Mouse (Mus musculus): ENCODE measurements around the gene Slc19a1. TPM values are rescaled to one million over a fixed set of nuclear protein-coding genes. Genes with fewer than 3 reads are reported as not detected.

The Slc19a1 gene
- polyA plus RNA-seq, 1 experiment from 2014 or later = 23.5 TPM

DNA sequence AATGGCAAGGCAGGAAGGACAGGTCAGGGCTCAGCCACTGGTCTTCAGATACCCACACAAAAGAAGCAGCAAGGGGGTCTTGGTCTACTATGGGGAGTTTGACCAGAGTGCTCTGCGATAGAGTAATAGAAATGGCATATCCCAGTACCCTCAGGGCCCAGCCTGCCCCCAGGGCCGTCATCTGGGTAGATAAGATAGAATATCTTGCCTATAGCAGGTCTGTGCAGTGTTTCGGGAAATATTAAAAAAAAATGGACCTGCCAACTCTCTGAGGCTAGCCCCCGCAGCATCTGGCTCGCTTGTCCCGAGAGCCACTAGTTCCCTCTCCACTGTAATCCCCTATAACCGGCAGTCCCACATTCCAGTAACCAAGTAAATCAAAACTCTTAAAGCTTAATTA lies 36.4 kb downstream of the Slc19a1 start:
- Histone ChIP-seq H3K27ac (replicated peaks; ENCODE audit: low read depth, low read length) (no peak overlapping the region), H3K27me3 (ENCODE audit: control insufficient read depth, insufficient read depth, low read length) (no peaks in the 10 kb centered on the region), H3K9me3 (replicated peaks; ENCODE audit: control insufficient read depth, low read length) (no peaks in the 10 kb centered on the region), H3K4me1 (ENCODE audit: control insufficient read depth, insufficient read depth, low read length) (no peaks in the 10 kb centered on the region), H3K4me3 (ENCODE audit: low read depth, low read length) (no peak overlapping the region), H3K9ac (replicated peaks; ENCODE audit: low read length) (no peak overlapping the region), H3K4me2 (ENCODE audit: low read depth, low read length) (no peak overlapping the region), H3K36me3 (replicated peaks; ENCODE audit: control insufficient read depth, insufficient read depth, low read depth, low read length) (no peaks in the 10 kb centered on the region)
- WGBS = 88% methylated on average over 7 of the region's 7 CpGs
- DNase-seq (ENCODE audit: low spot score) (no peak), ATAC-seq (replicated peaks; ENCODE audit: insufficient number of reproducible peaks, low FRiP score, low TSS enrichment, low read depth) (no peak)

DNA sequence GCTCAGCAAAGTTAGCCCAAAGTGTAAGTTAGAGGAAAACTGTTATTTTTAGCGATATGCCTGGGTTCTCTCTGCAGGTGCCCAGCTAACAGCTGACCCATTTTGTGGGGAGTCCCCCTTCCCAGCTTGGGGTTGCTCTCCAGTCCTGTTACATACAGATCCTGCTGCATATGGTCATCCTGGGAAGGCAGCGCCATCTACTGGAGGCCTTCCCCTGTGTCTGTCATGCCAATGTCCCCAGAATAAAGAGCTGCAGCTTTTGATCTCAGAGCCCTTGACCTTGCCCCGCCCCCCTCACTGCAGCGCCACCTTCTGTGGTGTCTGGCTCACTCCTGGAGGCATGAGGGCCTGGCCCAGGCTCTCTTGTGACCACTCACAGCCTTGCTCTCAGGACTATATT lies 38.0 kb downstream of the Slc19a1 start:
- peak; percentile 67 for DNase-seq (ENCODE audit: low spot score)
- no peaks in the 10 kb centered on the region for H3K36me3 ChIP-seq (replicated peaks; ENCODE audit: control insufficient read depth, insufficient read depth, low read depth, low read length)

DNA sequence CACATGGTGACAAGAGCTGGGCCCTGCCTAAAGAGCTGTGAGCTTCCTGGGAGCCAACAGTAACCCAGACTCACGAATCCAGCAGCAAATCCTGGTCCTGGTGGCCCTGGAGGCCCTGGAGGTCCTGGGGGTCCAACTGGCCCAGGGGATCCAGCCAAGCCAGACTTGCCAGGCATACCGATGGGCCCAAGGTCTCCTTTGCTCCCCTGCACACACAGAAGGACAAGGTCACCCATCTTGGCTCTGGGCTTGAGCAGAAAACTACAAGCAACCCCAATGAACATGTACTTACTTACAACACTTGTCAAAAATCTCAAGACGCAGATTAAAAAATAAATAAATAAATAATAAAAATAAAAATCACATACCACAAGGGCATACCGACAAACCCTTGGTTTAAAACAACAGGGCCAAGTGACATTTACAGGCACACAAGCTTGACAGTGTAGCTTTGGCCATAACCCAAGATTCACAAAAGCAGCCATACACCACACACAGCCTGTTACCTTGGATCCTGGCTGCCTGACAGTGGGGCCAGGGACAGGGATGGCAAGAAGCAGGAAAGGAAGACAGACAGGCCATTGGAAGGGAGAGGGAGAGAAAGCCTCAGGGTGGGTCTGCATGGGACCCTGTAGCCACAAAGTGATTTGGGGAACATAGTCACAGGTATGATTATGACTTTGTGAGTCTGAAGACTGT lies 42.4 kb downstream of the Slc19a1 start:
- Histone ChIP-seq H3K4me1 (ENCODE audit: control insufficient read depth, insufficient read depth, low read length) (no peaks in the 10 kb centered on the region), H3K9ac (replicated peaks; ENCODE audit: low read length) (no peak overlapping the region), H3K9me3 (replicated peaks; ENCODE audit: control insufficient read depth, low read length) (no peaks in the 10 kb centered on the region), H3K36me3 (replicated peaks; ENCODE audit: control insufficient read depth, insufficient read depth, low read depth, low read length) (no peaks in the 10 kb centered on the region; the same call in 1 of the 2 replicates), H3K27ac (replicated peaks; ENCODE audit: low read depth, low read length) (no peak overlapping the region), H3K27me3 (ENCODE audit: control insufficient read depth, insufficient read depth, low read length) (no peaks in the 10 kb centered on the region), H3K4me3 (ENCODE audit: low read depth, low read length) (no peak overlapping the region), H3K4me2 (ENCODE audit: low read depth, low read length) (no peak overlapping the region)
- ATAC-seq (replicated peaks; ENCODE audit: insufficient number of reproducible peaks, low FRiP score, low TSS enrichment, low read depth) (no peak), DNase-seq (ENCODE audit: low spot score) (no peak)
- WGBS = 76% methylated on average over 4 of the region's 4 CpGs

More for the DNA sequence above, 38.0 kb downstream of the Slc19a1 start:
- ATAC-seq (replicated peaks; ENCODE audit: insufficient number of reproducible peaks, low FRiP score, low TSS enrichment, low read depth) = no peak
- Histone ChIP-seq H3K4me1 (ENCODE audit: control insufficient read depth, insufficient read depth, low read length) (no peaks in the 10 kb centered on the region), H3K4me2 (ENCODE audit: low read depth, low read length) (no peak overlapping the region), H3K27me3 (ENCODE audit: control insufficient read depth, insufficient read depth, low read length) (no peaks in the 10 kb centered on the region), H3K9me3 (replicated peaks; ENCODE audit: control insufficient read depth, low read length) (no peaks in the 10 kb centered on the region), H3K27ac (replicated peaks; ENCODE audit: low read depth, low read length) (no peak overlapping the region), H3K9ac (replicated peaks; ENCODE audit: low read length) (no peak overlapping the region), H3K4me3 (ENCODE audit: low read depth, low read length) (no peak overlapping the region)
- 55% methylated on average over 4 of the region's 4 CpGs for WGBS

DNA sequence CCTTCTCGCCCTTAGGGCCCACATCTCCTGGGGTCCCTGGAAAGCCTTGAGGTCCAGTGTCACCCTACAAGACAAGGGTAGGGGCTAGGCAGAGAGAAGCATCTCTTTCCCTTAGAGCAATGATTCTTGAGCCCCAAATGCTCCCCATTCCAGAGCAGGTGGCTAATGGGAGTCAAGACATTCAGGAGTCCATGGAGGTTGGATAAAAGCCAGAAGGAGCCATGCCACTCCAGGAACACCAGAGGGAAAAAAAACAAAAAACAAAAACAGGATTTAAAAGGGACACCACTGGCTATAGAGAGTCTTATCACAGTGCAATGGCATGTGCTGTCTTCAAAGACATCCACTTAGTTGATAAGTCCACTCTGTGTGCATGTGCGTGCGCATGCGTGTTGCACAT lies 46.4 kb downstream of the Slc19a1 start:
- H3K27me3 ChIP-seq (ENCODE audit: control insufficient read depth, insufficient read depth, low read length) = no peaks in the 10 kb centered on the region
- H3K36me3 ChIP-seq (replicated peaks; ENCODE audit: control insufficient read depth, insufficient read depth, low read depth, low read length) = no peaks in the 10 kb centered on the region; the same call in 1 of the 2 replicates
- no peak overlapping the region for H3K4me3 ChIP-seq (ENCODE audit: low read depth, low read length)
- no peak for DNase-seq (ENCODE audit: low spot score)
- no peak overlapping the region for H3K27ac ChIP-seq (replicated peaks; ENCODE audit: low read depth, low read length)
- ATAC-seq (replicated peaks; ENCODE audit: insufficient number of reproducible peaks, low FRiP score, low TSS enrichment, low read depth) = no peak
- H3K4me1 ChIP-seq (ENCODE audit: control insufficient read depth, insufficient read depth, low read length) = no peaks in the 10 kb centered on the region
- no peak overlapping the region for H3K9ac ChIP-seq (replicated peaks; ENCODE audit: low read length)
- 94% methylated on average over 4 of the region's 4 CpGs for WGBS
- no peak overlapping the region for H3K4me2 ChIP-seq (ENCODE audit: low read depth, low read length)
- no peaks in the 10 kb centered on the region for H3K9me3 ChIP-seq (replicated peaks; ENCODE audit: control insufficient read depth, low read length)

DNA sequence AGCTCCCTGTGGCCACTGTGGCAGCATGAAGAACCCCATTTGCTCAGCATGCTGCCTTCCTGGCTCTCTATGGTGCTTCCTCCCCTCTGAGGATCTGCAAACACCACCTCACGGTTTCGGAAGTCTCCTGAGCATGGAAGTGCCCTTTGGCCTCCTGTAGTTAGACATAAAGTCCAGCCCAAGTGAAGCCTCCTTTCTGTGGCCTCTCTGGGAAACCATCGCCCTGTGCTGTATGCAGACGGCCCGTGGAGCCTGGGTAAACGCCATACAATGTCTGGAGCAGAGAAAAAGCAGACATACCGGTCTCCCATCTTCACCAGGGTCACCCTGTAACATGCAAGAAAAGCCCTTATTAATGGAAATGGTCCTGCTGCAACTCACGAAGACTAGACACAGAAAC lies 46.9 kb downstream of the Slc19a1 start:
- no peaks in the 10 kb centered on the region; the same call in 1 of the 2 replicates for H3K36me3 ChIP-seq (replicated peaks; ENCODE audit: control insufficient read depth, insufficient read depth, low read depth, low read length)
- 86% methylated on average over 8 of the region's 8 CpGs for WGBS

DNA sequence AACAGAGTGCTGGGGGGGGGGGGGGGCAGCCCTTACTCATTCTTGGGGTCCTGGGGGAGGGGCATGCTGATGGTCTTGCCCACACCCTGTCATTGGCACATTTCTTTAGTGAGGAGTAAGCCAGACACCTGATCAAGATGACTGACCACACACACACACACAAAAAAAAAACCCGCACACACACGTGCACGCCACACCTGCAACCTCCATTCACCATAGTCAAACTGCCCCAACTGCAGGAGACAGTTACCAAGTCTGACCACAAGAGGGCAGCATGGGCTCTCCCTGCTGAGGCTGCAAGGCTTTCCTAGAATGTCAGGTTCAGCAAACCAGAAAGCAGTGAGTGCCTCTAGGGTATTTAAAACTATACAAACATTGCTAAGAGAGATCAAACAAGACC lies 50.4 kb downstream of the Slc19a1 start:
- no peak for ATAC-seq (replicated peaks; ENCODE audit: insufficient number of reproducible peaks, low FRiP score, low TSS enrichment, low read depth)
- 29% methylated on average over 3 of the region's 3 CpGs for WGBS
- no peaks in the 10 kb centered on the region; the same call in 1 of the 2 replicates for H3K36me3 ChIP-seq (replicated peaks; ENCODE audit: control insufficient read depth, insufficient read depth, low read depth, low read length)

More for the DNA sequence above, 46.9 kb downstream of the Slc19a1 start:
- Histone ChIP-seq H3K9ac (replicated peaks; ENCODE audit: low read length) (no peak overlapping the region), H3K4me1 (ENCODE audit: control insufficient read depth, insufficient read depth, low read length) (no peaks in the 10 kb centered on the region), H3K9me3 (replicated peaks; ENCODE audit: control insufficient read depth, low read length) (no peaks in the 10 kb centered on the region), H3K4me3 (ENCODE audit: low read depth, low read length) (no peak overlapping the region), H3K4me2 (ENCODE audit: low read depth, low read length) (no peak overlapping the region), H3K27ac (replicated peaks; ENCODE audit: low read depth, low read length) (no peak overlapping the region), H3K27me3 (ENCODE audit: control insufficient read depth, insufficient read depth, low read length) (no peaks in the 10 kb centered on the region)
- DNase-seq (ENCODE audit: low spot score) (no peak), ATAC-seq (replicated peaks; ENCODE audit: insufficient number of reproducible peaks, low FRiP score, low TSS enrichment, low read depth) (no peak)

DNA sequence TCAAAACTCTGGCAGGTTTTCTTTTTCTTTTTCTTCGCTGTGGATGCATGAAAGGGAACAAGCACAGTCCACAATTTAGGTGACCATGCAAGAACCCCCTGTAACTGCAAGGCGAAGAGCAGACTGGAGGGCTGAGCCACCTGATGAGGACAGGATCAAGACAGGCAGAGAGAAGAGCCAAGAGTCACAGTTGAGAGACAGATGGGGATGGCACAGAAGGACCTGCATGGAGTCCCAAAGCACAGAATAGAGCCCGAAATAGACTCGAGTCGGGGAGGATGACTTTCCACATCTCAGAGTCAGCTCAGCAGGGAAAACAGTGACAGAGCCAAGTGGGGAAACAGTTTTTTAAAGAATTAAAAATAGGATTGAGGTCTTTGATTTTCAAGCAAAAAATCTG lies 50.9 kb downstream of the Slc19a1 start:
- 69% methylated on average over 5 of the region's 5 CpGs for WGBS
- no peak for DNase-seq (ENCODE audit: low spot score)
- Histone ChIP-seq H3K9me3 (replicated peaks; ENCODE audit: control insufficient read depth, low read length) (no peaks in the 10 kb centered on the region), H3K4me2 (ENCODE audit: low read depth, low read length) (no peak overlapping the region), H3K9ac (replicated peaks; ENCODE audit: low read length) (no peak overlapping the region), H3K4me1 (ENCODE audit: control insufficient read depth, insufficient read depth, low read length) (no peaks in the 10 kb centered on the region), H3K4me3 (ENCODE audit: low read depth, low read length) (no peak overlapping the region), H3K27me3 (ENCODE audit: control insufficient read depth, insufficient read depth, low read length) (no peaks in the 10 kb centered on the region), H3K36me3 (replicated peaks; ENCODE audit: control insufficient read depth, insufficient read depth, low read depth, low read length) (no peaks in the 10 kb centered on the region; the same call in 1 of the 2 replicates), H3K27ac (replicated peaks; ENCODE audit: low read depth, low read length) (no peak overlapping the region)
- no peak for ATAC-seq (replicated peaks; ENCODE audit: insufficient number of reproducible peaks, low FRiP score, low TSS enrichment, low read depth)

More for the DNA sequence above, 50.4 kb downstream of the Slc19a1 start:
- Histone ChIP-seq H3K9me3 (replicated peaks; ENCODE audit: control insufficient read depth, low read length) (no peaks in the 10 kb centered on the region), H3K4me2 (ENCODE audit: low read depth, low read length) (no peak overlapping the region), H3K27ac (replicated peaks; ENCODE audit: low read depth, low read length) (no peak overlapping the region), H3K4me3 (ENCODE audit: low read depth, low read length) (no peak overlapping the region), H3K27me3 (ENCODE audit: control insufficient read depth, insufficient read depth, low read length) (no peaks in the 10 kb centered on the region), H3K9ac (replicated peaks; ENCODE audit: low read length) (no peak overlapping the region), H3K4me1 (ENCODE audit: control insufficient read depth, insufficient read depth, low read length) (no peaks in the 10 kb centered on the region)
- peak; percentile 83 for DNase-seq (ENCODE audit: low spot score)

DNA sequence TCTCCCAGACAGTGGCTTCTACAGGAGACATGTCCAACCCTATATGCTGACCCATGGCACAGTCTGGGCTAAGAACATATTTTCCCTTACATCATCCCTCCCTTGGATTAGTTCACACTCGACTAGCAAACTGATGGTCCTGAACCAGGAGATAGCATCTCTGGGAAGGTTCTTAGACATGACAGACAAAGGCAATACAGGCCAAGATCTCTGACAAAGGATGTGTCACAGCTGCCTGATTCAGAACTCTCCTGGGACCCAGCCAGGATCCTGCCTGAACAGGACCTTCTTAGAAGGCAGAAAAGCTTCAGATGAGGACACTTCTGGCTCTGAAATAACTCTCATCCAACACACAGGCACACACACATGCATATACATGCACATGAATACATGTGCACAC lies 52.5 kb downstream of the Slc19a1 start:
- WGBS = 76% methylated on average over 1 of the region's 1 CpGs
- ATAC-seq (replicated peaks; ENCODE audit: insufficient number of reproducible peaks, low FRiP score, low TSS enrichment, low read depth) (no peak), DNase-seq (ENCODE audit: low spot score) (no peak)
- H3K4me2 ChIP-seq (ENCODE audit: low read depth, low read length) = no peak overlapping the region
- no peak overlapping the region for H3K9ac ChIP-seq (replicated peaks; ENCODE audit: low read length)
- no peaks in the 10 kb centered on the region for H3K9me3 ChIP-seq (replicated peaks; ENCODE audit: control insufficient read depth, low read length)
- no peak overlapping the region for H3K27ac ChIP-seq (replicated peaks; ENCODE audit: low read depth, low read length)
- H3K27me3 ChIP-seq (ENCODE audit: control insufficient read depth, insufficient read depth, low read length) = no peaks in the 10 kb centered on the region
- H3K4me3 ChIP-seq (ENCODE audit: low read depth, low read length) = no peak overlapping the region
- no peaks in the 10 kb centered on the region for H3K4me1 ChIP-seq (ENCODE audit: control insufficient read depth, insufficient read depth, low read length)
- no peaks in the 10 kb centered on the region for H3K36me3 ChIP-seq (replicated peaks; ENCODE audit: control insufficient read depth, insufficient read depth, low read depth, low read length)

Measured in embryonic facial prominence, embryonic 11.5 days (tissue).